Mouse (Mus musculus): ENCODE measurements around the gene Chat.
"Not testable (repeated sequence)": the region's sequence is repeated elsewhere in the genome, so short reads cannot be mapped to it uniquely, and the experiment has no call there.

The Chat gene

DNA sequence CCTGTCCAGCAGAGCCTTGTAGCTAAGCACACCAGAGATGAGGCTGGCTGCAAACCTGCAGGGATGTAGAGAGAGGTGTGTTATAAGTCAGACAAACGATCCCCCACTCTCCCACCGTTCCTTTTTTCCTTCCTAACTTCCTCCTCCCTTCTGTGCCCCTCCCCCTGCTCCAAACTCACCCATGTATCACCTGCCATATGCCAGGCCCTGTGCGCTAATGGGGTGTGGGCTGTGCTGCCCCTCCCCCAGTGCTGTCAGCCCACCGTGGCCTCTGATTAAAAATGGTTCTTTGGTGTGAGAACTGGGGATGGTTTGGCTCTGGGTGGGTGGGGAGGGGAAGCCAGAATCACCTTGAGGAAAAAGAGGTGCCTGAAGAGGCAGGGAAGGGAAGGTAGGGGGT is 13.2 kb downstream of the Chat start:
- DNase-seq (ENCODE audit: low spot score) = no peak

GRCm38 (mm10) chr14:32446989-32447388 is 18.8 kb downstream of the Chat start:
- DNase-seq (ENCODE audit: low spot score) = no peak

GRCm38 (mm10) chr14:32443446-32443845 is 22.3 kb downstream of the Chat start:
- no peak for DNase-seq (ENCODE audit: low spot score)

GRCm38 (mm10) chr14:32439744-32440143 is 26.0 kb downstream of the Chat start:
- DNase-seq (ENCODE audit: low spot score) = no peak

- no peak for DNase-seq (ENCODE audit: low spot score)
These were observed 26.5 kb downstream of the Chat start for GRCm38 (mm10) chr14:32439316-32439715.

DNA sequence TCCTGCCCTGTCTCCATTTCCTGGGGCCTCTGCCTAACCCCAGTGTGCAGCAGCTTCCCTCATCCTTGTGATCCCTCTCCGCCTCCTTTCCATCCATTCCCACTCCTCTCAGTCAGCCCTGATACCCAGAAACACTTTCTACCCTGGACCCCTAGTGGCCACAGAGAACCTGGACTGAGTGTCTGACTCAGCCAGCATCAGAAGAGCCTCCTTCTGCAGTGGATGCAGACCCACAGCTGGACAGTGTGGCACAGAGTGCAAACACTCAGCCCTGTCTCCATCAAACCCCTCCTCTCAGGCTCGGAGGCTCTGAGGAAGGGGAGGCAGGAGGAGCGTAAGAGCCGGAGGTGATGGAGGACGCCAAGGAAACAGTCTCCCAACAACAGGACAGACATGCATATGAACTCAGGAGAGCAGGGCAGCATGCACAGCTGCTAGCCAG is 28.4 kb downstream of the Chat start:
- DNase-seq (ENCODE audit: low spot score) = no peak

GRCm38 (mm10) chr14:32429030-32429602 is 36.7 kb downstream of the Chat start:
- DNase-seq (ENCODE audit: low spot score) = no peak

DNA sequence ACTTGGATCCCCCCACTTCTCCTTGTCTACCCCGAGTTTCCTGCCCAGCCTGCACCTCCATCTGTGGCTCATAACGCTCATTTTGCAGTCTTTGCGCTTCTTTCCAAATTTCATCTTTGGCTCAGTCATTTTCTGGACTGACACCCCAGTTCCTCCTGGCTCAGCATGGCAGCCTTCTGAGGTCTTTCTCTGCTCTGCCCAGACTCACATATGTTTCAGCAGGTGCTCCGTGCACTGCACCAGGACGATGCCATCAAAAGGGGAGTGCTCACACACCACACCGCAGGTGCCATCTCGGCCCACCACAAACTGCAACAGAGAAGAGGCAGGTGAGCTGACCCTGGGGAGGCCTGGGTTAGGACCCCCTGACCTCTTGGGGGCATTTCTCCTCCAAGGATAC is 41.8 kb downstream of the Chat start:
- DNase-seq (ENCODE audit: low spot score) = no peak

- no peak for DNase-seq (ENCODE audit: low spot score)
These were observed 47.0 kb downstream of the Chat start for GRCm38 (mm10) chr14:32418747-32419146.

DNA sequence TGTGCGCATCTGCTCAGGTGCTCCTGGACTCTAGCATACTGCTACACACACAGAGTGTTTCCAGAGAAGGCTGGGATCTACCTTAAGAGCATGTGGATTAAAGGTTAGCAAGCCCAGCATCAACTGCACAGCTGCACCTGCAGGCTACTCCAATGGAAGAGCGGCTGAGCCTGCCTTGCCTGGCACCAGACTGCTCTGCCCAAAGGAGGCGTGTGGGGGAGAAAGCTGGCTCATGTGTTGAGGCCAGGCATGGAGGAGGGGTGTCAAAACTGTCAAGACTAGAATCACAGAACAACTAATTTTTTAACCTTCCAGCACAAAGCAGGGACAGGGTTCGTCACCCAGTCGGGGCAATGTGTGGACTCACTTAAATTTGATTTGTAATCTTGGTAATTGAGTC is 53.7 kb downstream of the Chat start:
- DNase-seq (ENCODE audit: low spot score) = no peak

DNA sequence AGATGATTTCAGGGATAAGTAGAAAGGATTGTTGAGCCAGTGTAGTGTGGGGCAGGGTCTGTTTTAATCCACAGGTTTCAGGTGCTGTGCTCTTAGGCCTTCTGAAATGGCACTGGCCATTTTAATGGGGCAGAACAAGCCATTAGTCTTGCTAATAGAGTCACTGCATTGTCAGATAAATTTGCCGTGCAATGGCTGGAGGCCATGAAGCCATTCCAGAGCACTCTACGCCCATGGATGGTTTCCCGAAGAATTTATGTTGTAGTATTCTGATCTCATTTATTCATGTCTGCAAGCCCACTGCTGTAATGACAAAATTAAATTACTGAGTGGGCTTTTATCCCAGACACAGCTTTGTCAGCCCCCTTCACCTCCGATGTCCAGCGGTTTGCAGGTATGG is 55.7 kb downstream of the Chat start:
- no peak for DNase-seq (ENCODE audit: low spot score)

DNA sequence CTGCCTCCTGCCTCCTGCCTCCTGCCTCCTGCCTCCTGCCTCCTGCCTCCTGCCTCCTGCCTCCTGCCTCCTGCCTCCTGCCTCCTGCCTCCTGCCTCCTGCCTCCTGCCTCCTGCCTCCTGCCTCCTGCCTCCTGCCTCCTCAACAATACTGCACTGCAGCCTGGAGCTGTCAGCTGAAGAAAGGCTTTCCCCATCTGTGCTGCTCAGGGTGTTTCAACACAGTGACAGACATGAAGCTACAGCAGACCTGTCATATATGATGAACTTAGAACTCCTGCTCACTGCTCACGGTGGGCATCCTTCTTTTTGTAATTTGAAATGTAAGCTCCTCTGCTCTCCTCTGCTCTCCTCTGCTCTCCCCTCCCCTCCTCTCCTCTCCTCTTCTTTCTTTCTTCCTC is 60.4 kb downstream of the Chat start:
- DNase-seq (ENCODE audit: low spot score) = not testable (repeated sequence)

- DNase-seq (ENCODE audit: low spot score) = peak; percentile 5
These were observed 77.6 kb downstream of the Chat start, which contains the start of gene 1700024G13Rik for GRCm38 (mm10) chr14:32388196-32388595. Gene 1700024G13Rik (minus strand): TSS chr14:32388391.

- DNase-seq (ENCODE audit: low spot score) = no peak
These were observed 84.2 kb downstream of the Chat start for GRCm38 (mm10) chr14:32381619-32382018.

GRCm38 (mm10) chr14:32381066-32381465 is 84.7 kb downstream of the Chat start:
- no peak for DNase-seq (ENCODE audit: low spot score)

DNA sequence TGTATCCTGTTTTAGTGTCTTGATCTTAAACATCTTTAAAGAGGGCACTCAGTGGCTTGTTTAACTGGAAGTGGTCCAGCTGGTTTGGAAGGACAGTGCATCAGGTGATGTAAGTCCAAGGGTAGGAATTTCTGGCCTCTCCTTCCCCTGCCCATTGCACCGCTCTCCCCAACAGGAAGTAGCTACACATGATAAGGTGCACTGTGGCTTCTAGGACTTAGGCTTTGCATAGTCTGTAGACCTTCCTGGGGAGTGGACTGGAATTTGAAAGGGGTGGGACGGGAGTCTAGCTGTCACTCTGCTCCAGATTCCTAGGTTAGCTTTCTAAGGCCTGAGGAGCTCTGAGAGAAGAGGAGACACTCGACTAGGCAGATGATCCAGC is 85.7 kb downstream of the Chat start:
- no peak for DNase-seq (ENCODE audit: low spot score)

- DNase-seq (ENCODE audit: low spot score) = no peak
These were observed 86.2 kb downstream of the Chat start for GRCm38 (mm10) chr14:32379395-32380098.

DNA sequence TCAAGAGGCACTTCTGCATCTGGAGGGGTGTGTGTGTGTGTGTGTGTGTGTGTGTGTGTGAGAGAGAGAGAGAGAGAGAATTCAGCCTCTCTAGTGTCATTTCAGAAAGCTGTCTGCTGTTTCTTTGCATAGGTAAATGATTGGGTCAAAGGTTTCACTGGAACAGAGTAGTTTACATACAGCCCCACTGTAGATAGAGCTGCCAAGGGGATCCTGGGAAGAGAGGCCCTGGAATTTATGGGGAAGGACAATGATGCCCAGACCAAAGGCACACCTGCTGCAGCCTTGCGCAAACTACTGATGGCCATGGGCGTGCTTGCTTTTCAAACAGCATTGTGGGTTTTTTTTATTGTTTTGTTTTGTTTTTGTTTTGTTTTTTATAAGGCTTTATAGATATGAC is 93.3 kb downstream of the Chat start:
- no peak for DNase-seq (ENCODE audit: low spot score)

- no peak for DNase-seq (ENCODE audit: low spot score)
These were observed 96.0 kb downstream of the Chat start for GRCm38 (mm10) chr14:32369756-32370155.

GRCm38 (mm10) chr14:32364359-32364758 is 101.4 kb downstream of the Chat start:
- DNase-seq (ENCODE audit: low spot score) = no peak

All from urinary bladder, postnatal 14 days (tissue).